Mouse (Mus musculus) brain, embryonic 14.5 days (tissue): ENCODE measurements at regions not wholly inside any gene's neighbourhood (a gene's known extent, or its start where the extent isn't known, plus 50 kb on each side); places are given as distances from the start of the nearest gene placed in this dataset.

ENCODE experiments used
- DNase-seq: peaks from one replicate; pipeline ENCODE4 v3.0.0-alpha.2; 2011; ENCODE audit warnings: low read depth
- CTCF ChIP-seq: fragments of 200-500 bp; IDR thresholded peaks from 2 replicates; pipeline ENCODE4 v1.5.1; 2012; ENCODE audit warnings: inconsistent platforms, mild to moderate bottlenecking, moderate library complexity, borderline replicate concordance; ENCODE audit not compliant: insufficient read depth, insufficient read length; ENCODE audit errors: extremely low read depth
- POLR2A ChIP-seq: fragments of 200-500 bp; IDR thresholded peaks from 2 replicates; pipeline ENCODE4 v1.6.1; 2012; ENCODE audit warnings: mild to moderate bottlenecking, inconsistent platforms, borderline replicate concordance; ENCODE audit not compliant: poor library complexity, insufficient read depth, insufficient read length, severe bottlenecking; ENCODE audit errors: extremely low read depth

- no peak for TF ChIP-seq CTCF
- TF ChIP-seq POLR2A: no peak
- DNase-seq: no peak
Measured at GRCm38 (mm10) chr19:15851622-15852021, 95.5 kb downstream of the Psat1 start.

GRCm38 (mm10) chr19:15850722-15851121, 96.4 kb downstream of the Psat1 start:
- no peak for DNase-seq
- TF ChIP-seq CTCF (no peak), POLR2A (no peak)

DNA sequence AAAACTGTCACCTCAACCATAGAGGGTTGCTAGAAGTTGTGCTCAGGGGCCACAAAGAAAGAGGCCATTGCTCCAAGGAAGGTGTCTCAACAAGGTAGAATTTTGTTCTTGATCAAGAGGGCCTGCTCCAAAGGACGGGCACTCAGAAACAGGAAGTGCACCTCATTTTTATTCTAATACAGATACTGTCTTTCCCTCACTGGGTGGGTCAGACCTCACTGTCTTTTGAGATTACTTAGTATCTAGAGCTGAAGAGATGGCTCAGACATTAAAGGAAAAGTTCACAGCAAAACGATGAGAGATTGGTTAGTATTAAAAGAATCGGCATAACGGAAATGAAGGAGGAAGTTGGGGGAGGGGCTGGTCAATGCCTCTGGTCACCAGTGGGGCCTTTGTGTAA, 97.9 kb downstream of the Psat1 start:
- DNase-seq: no peak
- TF ChIP-seq POLR2A (no peak), CTCF (no peak)

DNA sequence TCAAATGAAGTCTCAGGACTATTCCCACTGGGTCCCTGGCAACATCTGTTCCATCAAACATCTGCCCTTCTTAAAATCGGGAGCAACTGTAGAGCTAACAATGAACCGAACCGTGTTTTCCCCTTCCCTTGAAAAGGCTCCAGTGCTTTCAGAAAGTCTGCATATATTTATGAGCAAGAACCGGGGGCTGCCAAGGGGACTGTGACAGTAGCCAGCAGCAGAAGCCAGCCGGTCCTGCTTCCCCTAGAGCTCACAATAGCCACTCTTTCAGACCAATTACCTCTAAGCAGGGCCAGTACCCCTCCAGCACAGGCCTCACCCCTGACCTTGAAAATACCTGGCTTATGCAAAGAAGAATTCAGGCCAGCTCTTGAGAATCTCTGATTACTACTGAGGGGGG, 108.8 kb downstream of the Psat1 start:
- DNase-seq: peak; percentile 69
- TF ChIP-seq POLR2A (no peak), CTCF (no peak)

DNA sequence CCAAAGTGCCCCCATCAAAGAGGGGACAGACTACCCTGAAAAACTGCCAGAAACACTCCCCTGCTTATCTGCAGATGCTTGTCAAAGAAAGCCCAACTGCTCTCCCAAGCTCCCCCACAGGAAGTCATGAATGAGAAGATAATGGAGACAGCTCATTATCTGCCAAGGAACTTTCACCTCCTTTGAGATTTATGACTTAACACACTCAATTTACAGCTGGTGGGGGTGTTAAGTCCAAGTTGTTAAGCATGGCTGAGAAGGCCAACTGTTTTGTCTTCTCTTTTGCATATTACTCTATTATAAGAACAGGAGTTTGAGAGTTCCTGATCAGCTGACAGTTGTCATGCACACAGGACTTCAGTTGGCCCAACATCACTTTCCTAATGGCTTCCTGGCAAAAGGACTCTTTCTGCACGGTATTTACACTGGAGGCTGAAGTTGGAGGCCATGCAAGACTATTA, 109.4 kb downstream of the Psat1 start:
- peak; percentile 90 for DNase-seq
- TF ChIP-seq CTCF: no peak
- TF ChIP-seq POLR2A: no peak

DNA sequence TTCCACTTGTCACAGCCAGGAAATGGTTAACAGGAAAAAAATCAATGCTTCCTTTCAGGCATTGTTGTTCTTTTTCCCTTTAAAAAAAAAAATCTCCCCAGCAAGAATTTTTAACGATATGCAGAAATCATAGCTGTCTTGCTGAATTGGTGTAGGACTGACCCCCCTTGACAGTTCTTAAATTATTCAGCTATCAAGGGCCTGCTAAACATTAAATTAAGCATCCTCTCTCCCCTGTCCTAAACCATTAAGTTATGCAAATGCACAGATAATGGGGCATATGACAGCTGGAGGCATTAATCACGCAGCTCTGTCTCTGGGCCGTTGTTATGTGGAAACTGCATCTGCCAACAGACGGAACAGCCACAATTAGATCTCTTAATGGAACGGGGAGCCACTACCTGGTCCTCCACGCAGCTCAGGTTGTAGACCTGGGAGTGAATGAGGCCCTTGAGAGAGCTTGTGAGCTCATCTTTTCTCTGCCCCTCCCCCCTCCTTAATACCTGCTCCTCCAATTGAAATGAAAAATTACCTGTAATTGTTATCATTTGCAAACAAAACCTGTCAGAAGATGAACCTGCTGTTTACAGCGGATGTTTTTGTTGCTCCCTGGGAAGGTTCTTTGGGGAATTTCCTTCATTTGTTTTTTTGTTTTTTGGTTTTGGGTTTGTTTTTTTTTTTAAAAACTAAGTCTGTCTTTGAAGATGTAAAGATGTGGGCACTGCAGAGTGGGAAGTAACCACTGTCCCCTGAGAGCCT, 110.0 kb downstream of the Psat1 start:
- TF ChIP-seq CTCF (no peak), POLR2A (no peak)
- peak; percentile 95 for DNase-seq

DNA sequence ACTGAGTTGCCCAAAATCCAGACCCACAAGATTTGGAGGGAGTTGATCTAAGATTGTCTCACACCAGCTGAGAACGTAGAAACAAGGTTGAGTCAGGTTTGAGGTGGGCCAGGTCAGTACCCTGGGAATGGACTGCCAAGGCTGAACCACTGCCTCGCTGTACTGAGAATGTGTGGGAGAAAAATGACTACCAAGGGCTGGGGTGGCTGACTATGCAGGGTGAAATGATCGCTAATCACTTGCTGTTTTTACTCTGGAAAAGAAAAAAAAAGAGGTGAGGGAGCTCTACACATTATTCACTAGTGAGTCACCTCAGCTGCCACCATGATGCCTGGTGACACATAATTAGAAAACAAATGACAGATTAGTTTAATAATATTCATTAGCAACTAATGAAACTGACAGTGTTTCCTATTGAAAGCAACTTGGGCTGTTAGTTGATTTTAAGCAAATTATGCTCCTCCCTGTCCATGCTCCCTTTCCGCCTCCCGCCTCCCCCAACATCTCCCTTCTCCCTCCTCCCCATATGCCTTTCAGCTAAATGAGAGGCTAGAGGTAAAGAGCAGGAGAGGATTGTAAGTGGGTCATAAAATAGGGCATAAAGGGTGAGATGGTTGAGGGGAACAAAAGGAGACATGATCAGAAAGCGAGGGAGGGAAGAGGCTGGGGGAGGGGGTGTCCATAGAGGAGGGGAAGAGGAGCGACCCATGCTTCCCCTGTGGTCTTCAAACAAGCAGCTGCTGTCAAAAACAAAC, 110.8 kb downstream of the Psat1 start:
- no peak for TF ChIP-seq CTCF
- no peak for TF ChIP-seq POLR2A
- no peak for DNase-seq

DNA sequence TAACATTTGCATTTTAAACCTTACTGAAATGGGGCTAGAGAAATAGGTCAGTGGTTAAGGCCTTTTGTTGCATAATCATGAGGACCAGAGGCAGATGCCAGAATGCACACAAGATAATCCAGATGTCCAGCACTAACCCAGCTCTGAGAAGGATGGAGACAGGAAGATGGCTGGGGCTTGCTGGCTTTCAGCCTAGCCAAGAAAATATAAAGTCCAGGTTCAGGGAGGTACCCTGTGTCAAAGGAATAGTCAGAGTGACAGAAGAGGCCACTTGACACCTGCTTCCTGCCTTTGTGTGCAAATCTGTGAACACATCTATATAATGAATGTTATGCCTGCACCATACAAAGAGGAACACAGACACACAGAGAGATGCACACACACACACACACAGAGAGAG, 116.8 kb downstream of the Psat1 start:
- TF ChIP-seq CTCF: no peak
- TF ChIP-seq POLR2A: no peak
- no peak for DNase-seq

GRCm38 (mm10) chr19:15829158-15829557, 118.0 kb downstream of the Psat1 start:
- no peak for DNase-seq
- TF ChIP-seq CTCF (no peak), POLR2A (no peak)

GRCm38 (mm10) chr19:15827990-15828705, 119.0 kb downstream of the Psat1 start:
- TF ChIP-seq CTCF (no peak), POLR2A (no peak)
- no peak for DNase-seq
